Mouse (Mus musculus) left cerebral cortex, postnatal 4 days (tissue): ENCODE results near the gene Fbn1. TPM values are rescaled to one million over a fixed set of nuclear protein-coding genes. Genes with fewer than 3 reads are reported as not detected.

ENCODE experiments used
- DNase-seq: peaks from one replicate; pipeline ENCODE4 v3.0.0-alpha.2; 2022
- intact Hi-C: fragments of 180-260 bp; cut with DNase I; formaldehyde crosslinking; loops from one replicate; pipeline ENCODE4 v1.15.1; 2025
- total RNA-seq, 2 experiments: library from RNA; stranded (reverse); gene quantifications; 2 replicates each; pipeline ENCODE4 v1.2.3; 2021

The Fbn1 gene
- total RNA-seq, 2 experiments from 2014 or later, result 17.4 to 18.3 TPM

GRCm38 (mm10) chr2:125260326-125260725 is 247.5 kb downstream of the Fbn1 start:
- DNase-seq, result no peak
- intact Hi-C loops, result loop anchor here (5.0 kb wide), 2 partner anchors 347 to 1262 kb away; no protein-coding TSS in a partner anchor

- no peak for DNase-seq
- intact Hi-C loops, result loop anchor here (5.0 kb wide), 2 partner anchors 348 to 1263 kb away; no protein-coding TSS in a partner anchor
These were observed 248.3 kb downstream of the Fbn1 start for GRCm38 (mm10) chr2:125259230-125260120.

- intact Hi-C loops, result no loop called here
- no peak for DNase-seq
These were observed 251.9 kb downstream of the Fbn1 start for GRCm38 (mm10) chr2:125255886-125256285.

- intact Hi-C loops, result no loop called here
These were observed 253.2 kb downstream of the Fbn1 start for GRCm38 (mm10) chr2:125254630-125255029.

GRCm38 (mm10) chr2:125253699-125254098 is 254.1 kb downstream of the Fbn1 start:
- intact Hi-C loops, result no loop called here
- DNase-seq, result no peak

More at GRCm38 (mm10) chr2:125254630-125255029, 253.2 kb downstream of the Fbn1 start:
- DNase-seq, result no peak

- DNase-seq, result peak; percentile 58
- intact Hi-C loops, result no loop called here
These were observed 255.5 kb downstream of the Fbn1 start for GRCm38 (mm10) chr2:125252275-125252674.

- intact Hi-C loops, result no loop called here
These were observed 256.0 kb downstream of the Fbn1 start for GRCm38 (mm10) chr2:125251781-125252180.

More at GRCm38 (mm10) chr2:125251781-125252180, 256.0 kb downstream of the Fbn1 start:
- peak; percentile 9 for DNase-seq

Other genes starting within 250 kb of the Fbn1 start
- under 1 TPM; 0.24 to 0.40 TPM for gene Gm9913, start 2.9 kb downstream of the Fbn1 start, total RNA-seq
- gene Cep152, start 117.1 kb upstream of the Fbn1 start, total RNA-seq, result 1 to 10 TPM; 2.6 to 3.6 TPM
- gene Eid1, start 165.1 kb upstream of the Fbn1 start, total RNA-seq, result 100 to 1,000 TPM; 522 to 568 TPM
- gene Shc4, start 216.2 kb upstream of the Fbn1 start, total RNA-seq, result 1 to 10 TPM; 5.3 to 5.6 TPM